Mouse (Mus musculus): ENCODE measurements around the gene Dock3. TPM values are rescaled to one million over a fixed set of nuclear protein-coding genes. Genes with fewer than 3 reads are reported as not detected.

The Dock3 gene
- polyA plus RNA-seq, 1 experiment from 2014 or later: 0.77 TPM

DNA sequence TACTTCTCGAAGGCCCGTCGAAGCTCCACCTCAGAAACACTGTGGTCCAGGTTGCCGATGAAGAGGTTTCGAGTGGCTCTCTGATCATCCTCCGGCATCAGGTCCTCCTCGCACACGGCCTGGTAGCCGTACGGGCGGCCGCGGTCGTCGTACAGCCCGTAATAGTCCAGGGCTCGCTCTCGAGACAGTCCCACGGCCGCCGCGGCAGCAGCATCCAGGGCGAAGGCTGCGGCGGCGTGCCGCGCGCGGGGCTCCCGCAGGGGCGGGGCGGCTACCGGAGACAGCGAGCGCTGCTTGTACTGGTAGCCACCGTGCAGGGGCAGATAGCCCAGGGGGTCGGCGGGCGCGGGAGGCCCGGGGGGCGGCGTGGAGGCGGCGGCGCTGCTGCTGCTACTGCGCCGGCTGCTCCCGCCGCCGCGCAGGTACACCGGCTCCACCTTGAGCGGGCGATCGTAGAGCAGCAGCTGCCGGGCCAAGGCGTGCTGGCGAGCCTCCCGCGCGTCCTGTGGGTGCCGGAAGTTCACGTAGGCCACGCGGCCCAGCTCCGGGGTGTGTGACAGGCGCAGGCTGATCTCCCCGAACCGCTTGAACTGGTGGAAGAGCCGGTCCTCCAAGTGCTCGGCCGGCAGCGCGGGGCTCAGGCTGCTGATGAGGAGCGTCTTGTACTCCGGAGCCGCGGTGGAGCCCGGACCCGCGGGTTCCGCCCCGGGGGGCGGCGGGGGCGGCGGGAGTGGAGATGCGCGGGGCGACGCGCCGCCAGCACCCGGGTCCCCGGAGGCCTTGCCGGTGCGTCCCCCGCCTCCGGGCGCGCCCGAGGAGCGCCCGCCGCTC, 345.6 kb downstream of the Dock3 start:
- Histone ChIP-seq H3K9me3 (no peaks in the 10 kb centered on the region), H3K4me2 (peak overlapping the region; percentile 98), H3K4me3 (peak overlapping the region; percentile 92), H3K9ac (peak overlapping the region; percentile 98), H3K36me3 (peaks cover 67% of the 10 kb centered on the region), H3K4me1 (peaks cover 76% of the 10 kb centered on the region), H3K27me3 (no peaks in the 10 kb centered on the region), H3K27ac (peak overlapping the region; percentile 89)
- ATAC-seq (ENCODE audit: insufficient number of reproducible peaks, insufficient read depth, low FRiP score, low TSS enrichment, low read depth): no peak
- under 1% methylated on average over 90 of the region's 107 CpGs for WGBS

DNA sequence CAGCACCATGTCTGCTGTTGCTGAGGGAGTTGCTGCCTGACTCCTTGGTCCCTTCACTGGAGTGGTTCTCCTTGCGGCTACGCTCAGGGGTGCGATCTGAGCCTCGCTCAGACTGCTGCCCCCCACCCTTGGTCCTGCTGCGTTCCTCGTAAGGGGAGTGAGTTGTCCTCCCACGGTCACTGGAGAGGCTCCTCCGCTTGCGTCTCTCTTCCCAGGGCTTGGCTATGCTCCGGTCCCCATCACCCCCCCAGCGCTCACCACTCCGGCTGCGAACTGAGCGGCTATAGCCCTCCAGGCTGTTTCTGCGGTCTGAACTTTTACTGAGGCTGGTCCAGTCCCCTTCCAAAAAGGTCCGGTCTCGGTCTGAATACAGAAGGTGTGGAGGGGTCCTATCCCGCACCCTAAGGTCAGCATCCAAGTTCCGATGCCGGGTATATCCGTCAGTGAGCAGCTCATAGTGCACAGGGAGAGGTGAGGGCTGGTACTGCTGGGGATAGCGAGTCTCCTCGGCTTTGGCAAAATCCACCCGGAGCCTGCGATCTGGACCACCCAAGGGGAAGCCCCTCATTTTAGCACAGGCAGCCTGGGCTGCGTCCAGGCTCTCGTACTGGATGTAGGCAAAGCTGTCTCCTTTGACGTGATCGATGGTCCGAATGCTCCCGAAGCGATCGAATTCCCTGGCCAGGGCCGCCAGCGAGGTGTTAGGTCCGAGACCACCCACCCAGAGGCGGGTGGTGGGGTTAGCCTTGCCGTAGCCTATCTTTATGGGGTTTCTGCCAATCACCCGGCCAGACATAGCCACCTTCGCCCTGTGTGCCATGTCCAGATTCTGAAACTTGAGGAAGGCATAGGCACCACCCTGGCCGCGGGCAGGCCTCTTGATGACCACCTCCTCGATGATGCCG, 346.5 kb downstream of the Dock3 start:
- H3K36me3 ChIP-seq: peaks cover 67% of the 10 kb centered on the region
- ATAC-seq (ENCODE audit: insufficient number of reproducible peaks, insufficient read depth, low FRiP score, low TSS enrichment, low read depth): no peak
- H3K27ac ChIP-seq: peak overlapping the region; percentile 89; the same call in 1 of the 2 replicates
- H3K4me2 ChIP-seq: peak overlapping the region; percentile 98
- peaks cover 67% of the 10 kb centered on the region for H3K4me1 ChIP-seq
- no peaks in the 10 kb centered on the region for H3K27me3 ChIP-seq
- H3K9me3 ChIP-seq: no peaks in the 10 kb centered on the region
- H3K4me3 ChIP-seq: peak overlapping the region; percentile 92
- peak overlapping the region; percentile 98 for H3K9ac ChIP-seq
- 15% methylated on average over 44 of the region's 44 CpGs for WGBS

- Histone ChIP-seq H3K27ac (no peak overlapping the region), H3K27me3 (no peaks in the 10 kb centered on the region), H3K9me3 (no peaks in the 10 kb centered on the region), H3K4me2 (peak overlapping the region; percentile 98), H3K4me3 (peak overlapping the region; percentile 92), H3K36me3 (peaks cover 64% of the 10 kb centered on the region), H3K9ac (peak overlapping the region; percentile 98), H3K4me1 (peaks cover 58% of the 10 kb centered on the region)
- no peak for ATAC-seq (ENCODE audit: insufficient number of reproducible peaks, insufficient read depth, low FRiP score, low TSS enrichment, low read depth)
- 28% methylated on average over 16 of the region's 16 CpGs for WGBS
Measured at GRCm38 (mm10) chr9:106884306-106884705, 347.4 kb downstream of the Dock3 start.

- H3K9me3 ChIP-seq: no peaks in the 10 kb centered on the region
- WGBS: 75% methylated on average over 3 of the region's 3 CpGs
- H3K36me3 ChIP-seq: peaks cover 62% of the 10 kb centered on the region
- peak overlapping the region; percentile 98 for H3K4me2 ChIP-seq
- no peak overlapping the region for H3K27ac ChIP-seq
- peak overlapping the region; percentile 25 for H3K4me3 ChIP-seq
- H3K27me3 ChIP-seq: no peaks in the 10 kb centered on the region
- ATAC-seq (ENCODE audit: insufficient number of reproducible peaks, insufficient read depth, low FRiP score, low TSS enrichment, low read depth): no peak
- H3K9ac ChIP-seq: peak overlapping the region; percentile 58; the same call in 1 of the 2 replicates
- H3K4me1 ChIP-seq: peaks cover 52% of the 10 kb centered on the region
Measured at GRCm38 (mm10) chr9:106883085-106883484, 348.6 kb downstream of the Dock3 start.

DNA sequence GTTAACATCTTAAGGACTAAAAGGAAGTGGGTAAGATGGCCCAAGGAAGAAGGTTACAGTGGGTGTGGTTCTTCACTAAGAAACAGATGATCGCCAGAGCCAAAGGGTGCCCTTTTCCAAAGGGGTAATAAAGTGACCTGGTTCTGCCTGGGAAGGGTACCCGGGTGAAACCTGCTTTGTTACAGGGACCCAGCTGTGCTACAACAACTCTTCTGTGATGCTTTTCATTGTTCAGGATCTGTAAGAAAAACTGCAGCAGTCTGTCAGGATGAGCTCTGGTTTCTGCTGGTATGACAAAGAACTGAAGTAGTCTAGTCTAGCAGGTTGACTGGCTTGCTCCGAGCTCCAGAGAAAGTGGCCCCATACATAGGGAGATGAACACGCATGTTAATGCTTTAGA, 349.5 kb downstream of the Dock3 start:
- ATAC-seq (ENCODE audit: insufficient number of reproducible peaks, insufficient read depth, low FRiP score, low TSS enrichment, low read depth): no peak
- no peaks in the 10 kb centered on the region for H3K9me3 ChIP-seq
- peaks cover 43% of the 10 kb centered on the region for H3K4me1 ChIP-seq
- no peaks in the 10 kb centered on the region for H3K27me3 ChIP-seq
- H3K4me2 ChIP-seq: no peak overlapping the region
- H3K36me3 ChIP-seq: peaks cover 69% of the 10 kb centered on the region
- no peak overlapping the region for H3K4me3 ChIP-seq
- H3K27ac ChIP-seq: no peak overlapping the region
- H3K9ac ChIP-seq: no peak overlapping the region
- WGBS: 76% methylated on average over 4 of the region's 4 CpGs

DNA sequence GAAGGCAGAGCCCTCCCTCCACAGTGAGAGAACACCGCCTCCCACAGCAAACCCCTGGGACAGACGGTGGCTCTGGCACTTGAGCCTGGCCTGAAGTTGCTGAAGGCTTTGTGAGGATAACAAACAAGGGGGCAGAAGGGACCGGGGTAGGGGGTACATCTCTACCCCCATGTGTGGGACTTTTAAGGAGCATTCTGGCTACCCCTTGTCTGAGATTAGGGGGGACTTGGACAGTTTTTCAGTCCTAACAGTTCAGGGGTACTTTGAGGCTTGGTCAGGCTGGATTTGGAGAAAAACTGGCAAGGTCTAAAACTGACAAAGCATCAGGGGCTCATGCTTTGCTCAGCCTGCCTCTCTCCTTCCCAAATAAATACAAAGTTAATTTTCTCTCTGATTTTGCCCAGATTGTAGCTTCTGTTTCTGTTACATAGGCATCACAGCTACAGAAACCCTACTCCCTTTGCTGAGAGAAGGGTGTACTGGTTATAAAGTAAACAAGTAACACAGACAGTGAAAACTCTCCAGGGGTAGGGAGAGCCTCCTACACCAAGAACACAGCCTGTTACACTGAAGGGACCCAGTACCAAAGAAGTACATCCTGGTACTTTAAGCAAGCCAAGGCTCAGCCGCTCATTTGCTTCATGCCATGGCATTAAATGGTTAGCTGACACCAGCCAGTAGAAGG, 350.5 kb downstream of the Dock3 start:
- H3K27ac ChIP-seq: peak overlapping the region; percentile 69
- no peaks in the 10 kb centered on the region for H3K9me3 ChIP-seq
- H3K36me3 ChIP-seq: peaks cover 78% of the 10 kb centered on the region
- ATAC-seq (ENCODE audit: insufficient number of reproducible peaks, insufficient read depth, low FRiP score, low TSS enrichment, low read depth): no peak
- no peak overlapping the region for H3K4me3 ChIP-seq
- WGBS: 60% methylated on average over 4 of the region's 4 CpGs
- H3K4me1 ChIP-seq: peaks cover 43% of the 10 kb centered on the region
- no peak overlapping the region for H3K4me2 ChIP-seq
- no peaks in the 10 kb centered on the region for H3K27me3 ChIP-seq
- peak overlapping the region; percentile 44 for H3K9ac ChIP-seq

DNA sequence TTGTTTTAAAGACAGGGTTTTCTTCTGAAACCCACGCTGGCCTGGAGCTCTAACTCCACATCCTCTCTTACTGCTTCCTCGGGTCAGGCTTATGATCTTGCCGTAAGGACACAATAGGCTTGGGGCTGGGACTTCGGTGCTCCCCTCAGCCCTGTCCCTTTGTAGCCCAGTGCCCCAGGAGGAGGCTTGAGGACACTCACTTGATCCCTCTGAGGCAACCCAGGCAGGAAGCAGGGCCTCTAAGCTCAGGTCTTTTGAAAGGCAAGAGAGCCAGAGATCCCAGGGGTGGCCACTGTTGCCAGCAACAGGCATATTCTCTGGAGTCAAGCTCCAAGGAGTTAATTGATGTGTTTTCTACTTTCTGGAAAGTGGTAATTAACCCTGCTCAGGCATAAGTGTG, 352.2 kb downstream of the Dock3 start:
- no peaks in the 10 kb centered on the region for H3K27me3 ChIP-seq
- H3K4me2 ChIP-seq: no peak overlapping the region
- peaks cover 86% of the 10 kb centered on the region for H3K36me3 ChIP-seq
- no peak overlapping the region for H3K9ac ChIP-seq
- no peak for ATAC-seq (ENCODE audit: insufficient number of reproducible peaks, insufficient read depth, low FRiP score, low TSS enrichment, low read depth)
- WGBS: 73% methylated on average over 4 of the region's 4 CpGs
- no peak overlapping the region for H3K27ac ChIP-seq
- H3K4me3 ChIP-seq: no peak overlapping the region
- H3K9me3 ChIP-seq: no peaks in the 10 kb centered on the region
- H3K4me1 ChIP-seq: peaks cover 29% of the 10 kb centered on the region

DNA sequence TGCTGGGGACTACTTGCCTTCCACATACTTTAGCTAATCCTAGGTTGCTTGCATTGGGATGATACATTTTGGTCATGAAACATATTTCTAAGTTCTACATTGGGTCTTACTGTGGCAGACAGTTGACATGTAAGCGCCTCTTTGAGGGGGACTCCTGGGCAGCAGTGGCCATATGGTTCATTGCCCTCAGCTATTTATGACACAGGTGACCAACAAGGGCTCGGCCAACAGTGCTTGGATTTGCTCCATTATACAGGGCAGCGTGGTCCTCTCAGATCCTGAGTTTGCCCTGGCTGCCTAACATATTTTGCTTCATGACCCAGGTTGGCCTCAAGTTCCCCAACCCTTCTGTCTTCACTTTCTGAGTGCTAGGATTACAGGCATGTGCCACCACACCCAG, 355.0 kb downstream of the Dock3 start:
- Histone ChIP-seq H3K4me3 (no peak overlapping the region), H3K4me2 (no peak overlapping the region), H3K27ac (no peak overlapping the region), H3K9me3 (no peaks in the 10 kb centered on the region), H3K9ac (no peak overlapping the region), H3K4me1 (peaks cover 3% of the 10 kb centered on the region; the same call in 1 of the 2 replicates), H3K36me3 (peaks cover 80% of the 10 kb centered on the region), H3K27me3 (no peaks in the 10 kb centered on the region)
- ATAC-seq (ENCODE audit: insufficient number of reproducible peaks, insufficient read depth, low FRiP score, low TSS enrichment, low read depth): no peak
- 91% methylated on average over 3 of the region's 3 CpGs for WGBS

DNA sequence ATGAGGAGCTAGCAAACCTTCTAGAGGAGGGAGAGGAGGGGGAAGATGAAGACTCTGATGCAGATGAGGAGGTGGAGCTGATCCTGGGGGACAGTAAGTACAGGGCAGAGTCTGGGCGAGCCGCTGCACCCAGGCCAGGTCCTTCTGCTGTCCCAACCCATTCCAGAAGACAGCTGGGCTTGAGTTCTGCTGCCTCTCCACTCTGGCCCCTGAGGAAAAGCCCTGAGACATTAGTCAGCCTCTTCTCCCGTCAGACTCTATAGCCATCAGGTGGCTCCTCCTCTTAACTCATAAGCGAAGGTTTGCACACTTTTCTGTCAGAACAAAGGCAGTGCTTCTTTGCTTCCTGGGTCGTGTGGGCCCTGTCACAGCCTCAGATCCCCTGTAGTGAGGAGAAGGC, 357.5 kb downstream of the Dock3 start:
- Histone ChIP-seq H3K9me3 (no peaks in the 10 kb centered on the region), H3K27ac (no peak overlapping the region)
- WGBS: 84% methylated on average over 5 of the region's 5 CpGs

DNA sequence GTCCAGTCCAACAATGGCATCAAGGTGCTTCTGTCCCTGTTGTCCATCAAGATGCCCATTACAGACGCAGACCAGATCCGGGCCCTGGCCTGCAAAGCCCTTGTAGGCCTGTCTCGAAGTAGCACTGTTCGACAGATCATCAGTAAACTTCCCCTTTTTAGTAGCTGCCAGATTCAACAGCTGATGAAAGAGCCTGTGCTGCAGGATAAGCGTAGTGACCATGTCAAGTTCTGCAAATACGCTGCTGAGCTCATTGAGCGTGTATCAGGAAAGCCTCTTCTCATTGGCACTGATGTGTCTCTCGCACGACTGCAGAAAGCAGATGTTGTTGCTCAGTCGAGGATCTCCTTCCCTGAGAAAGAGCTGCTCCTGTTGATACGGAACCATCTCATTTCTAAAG, 373.7 kb downstream of the Dock3 start:
- no peak overlapping the region for H3K27ac ChIP-seq
- no peak overlapping the region for H3K9ac ChIP-seq
- no peaks in the 10 kb centered on the region for H3K27me3 ChIP-seq
- no peak overlapping the region for H3K4me2 ChIP-seq
- no peaks in the 10 kb centered on the region for H3K4me1 ChIP-seq
- 94% methylated on average over 11 of the region's 11 CpGs for whole genome bisulfite sequencing
- peaks cover 79% of the 10 kb centered on the region for H3K36me3 ChIP-seq
- no peak overlapping the region for H3K4me3 ChIP-seq
- ATAC-seq (ENCODE audit: insufficient number of reproducible peaks, insufficient read depth, low FRiP score, low TSS enrichment, low read depth): no peak
- no peaks in the 10 kb centered on the region for H3K9me3 ChIP-seq

More for the DNA sequence above, 357.5 kb downstream of the Dock3 start:
- no peak overlapping the region for H3K4me2 ChIP-seq
- no peak overlapping the region for H3K9ac ChIP-seq
- H3K4me3 ChIP-seq: no peak overlapping the region
- no peaks in the 10 kb centered on the region for H3K4me1 ChIP-seq
- no peak for ATAC-seq (ENCODE audit: insufficient number of reproducible peaks, insufficient read depth, low FRiP score, low TSS enrichment, low read depth)
- no peaks in the 10 kb centered on the region for H3K27me3 ChIP-seq
- H3K36me3 ChIP-seq: peaks cover 72% of the 10 kb centered on the region

GRCm38 (mm10) chr9:106856664-106857063, 375.0 kb downstream of the Dock3 start:
- Histone ChIP-seq H3K9me3 (no peaks in the 10 kb centered on the region), H3K4me3 (no peak overlapping the region), H3K27ac (no peak overlapping the region), H3K4me2 (no peak overlapping the region), H3K27me3 (no peaks in the 10 kb centered on the region), H3K36me3 (peaks cover 80% of the 10 kb centered on the region), H3K4me1 (no peaks in the 10 kb centered on the region), H3K9ac (no peak overlapping the region)
- ATAC-seq (ENCODE audit: insufficient number of reproducible peaks, insufficient read depth, low FRiP score, low TSS enrichment, low read depth): no peak
- 87% methylated on average over 3 of the region's 3 CpGs for WGBS
